Mouse (Mus musculus) kidney, adult 9 months (tissue): ENCODE data around the gene Pla2g10.
A peak's percentile ranks its signal among the peaks of the same experiment; 100 is the strongest.
"Not testable (repeated sequence)": the region's sequence is repeated elsewhere in the genome, so short reads cannot be mapped to it uniquely, and the experiment has no call there.

ENCODE experiments used
- DNase-seq: peaks from one replicate; pipeline ENCODE4 v3.0.0; 2022

Gene Pla2g10

GRCm38 (mm10) chr16:13730285-13731255 lies at the start of gene Pla2g10:
Gene Pla2g10, minus strand, starts transcription at chr16:13730983.
- no peak for DNase-seq

- DNase-seq = not testable (repeated sequence)
Measured at GRCm38 (mm10) chr16:13774651-13775050, 43.9 kb upstream of the Pla2g10 start.

GRCm38 (mm10) chr16:13774011-13774410 lies 43.2 kb upstream of the Pla2g10 start:
- DNase-seq = peak; percentile 83

GRCm38 (mm10) chr16:13772051-13772450 lies 41.3 kb upstream of the Pla2g10 start:
- not testable (repeated sequence) for DNase-seq

- not testable (repeated sequence) for DNase-seq
Measured at GRCm38 (mm10) chr16:13771603-13772002, 40.8 kb upstream of the Pla2g10 start.

GRCm38 (mm10) chr16:13766367-13766766 lies 35.6 kb upstream of the Pla2g10 start:
- no peak for DNase-seq

- no peak for DNase-seq
Measured at GRCm38 (mm10) chr16:13764519-13764918, 33.7 kb upstream of the Pla2g10 start.

- DNase-seq = not testable (repeated sequence)
Measured at GRCm38 (mm10) chr16:13762807-13763206, 32.0 kb upstream of the Pla2g10 start.

GRCm38 (mm10) chr16:13757823-13758222 lies 27.0 kb upstream of the Pla2g10 start:
- DNase-seq = no peak

GRCm38 (mm10) chr16:13754400-13755190 lies 23.8 kb upstream of the Pla2g10 start:
- DNase-seq = peak; percentile 96

GRCm38 (mm10) chr16:13753986-13754385 lies 23.2 kb upstream of the Pla2g10 start:
- DNase-seq = no peak

- no peak for DNase-seq
Measured at GRCm38 (mm10) chr16:13750626-13751025, 19.8 kb upstream of the Pla2g10 start.

- DNase-seq = no peak
Measured at GRCm38 (mm10) chr16:13749981-13750380, 19.2 kb upstream of the Pla2g10 start.

- no peak for DNase-seq
Measured at GRCm38 (mm10) chr16:13749306-13749705, 18.5 kb upstream of the Pla2g10 start.

- not testable (repeated sequence) for DNase-seq
Measured at GRCm38 (mm10) chr16:13748813-13749212, 18.0 kb upstream of the Pla2g10 start.

- DNase-seq = no peak
Measured at GRCm38 (mm10) chr16:13748124-13748523, 17.3 kb upstream of the Pla2g10 start.

GRCm38 (mm10) chr16:13747708-13748107 lies 16.9 kb upstream of the Pla2g10 start:
- no peak for DNase-seq

- no peak for DNase-seq
Measured at GRCm38 (mm10) chr16:13740844-13741243, 10.1 kb upstream of the Pla2g10 start.

GRCm38 (mm10) chr16:13739044-13739443 lies 8.3 kb upstream of the Pla2g10 start:
- not testable (repeated sequence) for DNase-seq

GRCm38 (mm10) chr16:13735977-13736376 lies 5.2 kb upstream of the Pla2g10 start:
- no peak for DNase-seq

GRCm38 (mm10) chr16:13733518-13734137 lies 2.8 kb upstream of the Pla2g10 start:
- DNase-seq = peak; percentile 82

- no peak for DNase-seq
Measured at GRCm38 (mm10) chr16:13732786-13733185, 2.0 kb upstream of the Pla2g10 start.

GRCm38 (mm10) chr16:13729428-13729827 lies 1.4 kb downstream of the Pla2g10 start:
- DNase-seq = no peak
